Mouse (Mus musculus) kidney, adult 2 months (tissue): Measurements from ENCODE around the gene Gpr55.

Experiments used
- CTCF ChIP-seq: fragments of 200-500 bp; conservative IDR thresholded peaks from 2 replicates; pipeline ENCODE4 v1.5.1; 2011; ENCODE audit warnings: low read depth, mild to moderate bottlenecking, control low read depth, low read length, moderate library complexity, mixed read lengths; ENCODE audit not compliant: insufficient read depth, insufficient read length
- POLR2A ChIP-seq: fragments of 200-500 bp; IDR thresholded peaks from one replicate; pipeline ENCODE4 v1.6.1; 2011; ENCODE audit warnings: low read depth, low read length, control low read depth

- TF ChIP-seq POLR2A (no peak), CTCF (no peak)
Measured at GRCm38 (mm10) chr1:85929406-85929805, 31.4 kb downstream of the Gpr55 start.
